ENCODE assay signal across 29 mouse cellular contexts in genomic region chr15:82765943-82766342, GRCm38 (mm10). TPM values are rescaled to one million over a fixed set of nuclear protein-coding genes. Genes with fewer than 3 reads are reported as not detected.
"Had no signal": no experiment of that assay in that cellular context is flagged by ENCODE, and none has a peak within 500 bp of the region (broad histone marks: within the 10 kb centered on the region; RNA-seq: fewer than 3 reads in every experiment).

No protein-coding gene starts in this region.

- ATAC-seq: hindbrain, embryonic 16.5 days; inflammation-experienced regulatory T-cells, adult 6 months; intestine, embryonic 16.5 days had no signal

- H3K27ac ChIP-seq: gastrocnemius, adult 2 months; heart, embryonic 10.5 days; hindbrain, embryonic 10.5 days; hindbrain, embryonic 12.5 days; hindbrain, embryonic 14.5 days; layer of hippocampus, adult 2 months; left cerebral cortex, adult 2 months; limb, embryonic 10.5 days; limb, embryonic 12.5 days; liver, embryonic 13.5 days had no signal

- H3K27me3 ChIP-seq: heart, embryonic 12.5 days; hindbrain, embryonic 12.5 days; limb, embryonic 12.5 days; liver, embryonic 13.5 days had no signal

- H3K4me2 ChIP-seq: heart, embryonic 12.5 days; hindbrain, embryonic 12.5 days; hindbrain, embryonic 14.5 days; limb, embryonic 12.5 days; liver, embryonic 13.5 days had no signal

- H3K9me3 ChIP-seq: heart, embryonic 10.5 days; heart, embryonic 12.5 days; hindbrain, embryonic 10.5 days; hindbrain, embryonic 12.5 days; limb, embryonic 10.5 days; liver, embryonic 13.5 days had no signal

- H3K4me3 ChIP-seq: gastrocnemius, adult 2 months; heart, embryonic 10.5 days; heart, embryonic 12.5 days; hindbrain, embryonic 10.5 days; hindbrain, embryonic 12.5 days; layer of hippocampus, adult 2 months; left cerebral cortex, adult 2 months; limb, embryonic 10.5 days; limb, embryonic 12.5 days; liver, embryonic 13.5 days had no signal

- H3K36me3 ChIP-seq: heart, embryonic 10.5 days; heart, embryonic 12.5 days; hindbrain, embryonic 10.5 days; hindbrain, embryonic 12.5 days; limb, embryonic 10.5 days; limb, embryonic 12.5 days; liver, embryonic 13.5 days had no signal

- DNase-seq: gastrocnemius, adult 2 months; gastrocnemius, postnatal 10 days; gastrocnemius, postnatal 25 days; heart, adult 18-20 months; heart, postnatal 10 days; heart, postnatal 4 days; kidney, adult 18-20 months; kidney, adult 8-10 months; kidney, postnatal 10 days; kidney, postnatal 25 days; kidney, postnatal 4 days; liver, embryonic 13.5 days had no signal

- H3K4me1 ChIP-seq: heart, embryonic 10.5 days; heart, embryonic 12.5 days; hindbrain, embryonic 10.5 days; hindbrain, embryonic 12.5 days; limb, embryonic 10.5 days; limb, embryonic 12.5 days; liver, embryonic 13.5 days had no signal

- H3K9ac ChIP-seq: heart, embryonic 12.5 days; hindbrain, embryonic 12.5 days; hindbrain, embryonic 14.5 days; limb, embryonic 12.5 days; liver, embryonic 13.5 days had no signal

RNA-seq across cellular contexts. Expression of gene Cyp2d40, which starts 2.0 kb away (rescaled TPM):
- polyA plus RNA-seq: frontal cortex, adult 2 months; heart, embryonic 10.5 days; heart, embryonic 12.5 days; heart, embryonic 14.5 days; heart, embryonic 16.5 days; hindbrain, embryonic 10.5 days; hindbrain, embryonic 12.5 days; hindbrain, embryonic 14.5 days; hindbrain, embryonic 16.5 days; inflammation-experienced regulatory T-cells, adult 6 months; kidney, embryonic 14.5 days; kidney, embryonic 16.5 days; limb, embryonic 10.5 days; limb, embryonic 12.5 days; liver, embryonic 13.5 days had no signal

RNA-seq across cellular contexts. Expression of gene Cyp2d26, which starts 28.2 kb away (rescaled TPM):
- polyA plus RNA-seq: heart, embryonic 12.5 days; heart, embryonic 14.5 days; hindbrain, embryonic 10.5 days; hindbrain, embryonic 12.5 days; hindbrain, embryonic 14.5 days; hindbrain, embryonic 16.5 days; limb, embryonic 10.5 days; limb, embryonic 12.5 days had no signal
